Mouse (Mus musculus) cerebellum, adult 9-10 months (tissue): Measurements from ENCODE around the gene Psat1.
A peak's percentile ranks its signal among the peaks of the same experiment; 100 is the strongest.

Source experiments
- DNase-seq: peaks from one replicate; pipeline ENCODE4 v3.0.0; 2022

The Psat1 gene

GRCm38 (mm10) chr19:15924181-15924865, 22.8 kb downstream of the Psat1 start:
- DNase-seq = peak; percentile 36

DNA sequence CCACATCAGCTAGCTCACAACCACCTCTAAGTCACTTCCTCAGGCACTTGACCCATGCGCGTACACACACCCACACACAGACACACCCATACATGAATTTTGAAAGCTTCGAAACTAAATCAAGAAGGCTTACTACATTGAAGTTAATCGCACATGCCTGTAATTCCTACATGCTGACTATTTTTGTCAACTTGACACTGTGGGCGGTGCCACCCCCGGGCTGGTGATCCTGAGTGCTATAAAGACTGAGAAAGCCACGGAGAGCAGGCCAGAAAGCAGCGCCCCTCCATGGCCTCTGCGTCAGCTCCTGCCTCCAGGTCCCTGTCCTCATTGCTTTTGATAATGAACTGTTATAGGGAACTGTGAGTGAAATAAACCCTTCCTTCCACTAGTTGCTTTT, 23.7 kb downstream of the Psat1 start:
- no peak for DNase-seq

DNA sequence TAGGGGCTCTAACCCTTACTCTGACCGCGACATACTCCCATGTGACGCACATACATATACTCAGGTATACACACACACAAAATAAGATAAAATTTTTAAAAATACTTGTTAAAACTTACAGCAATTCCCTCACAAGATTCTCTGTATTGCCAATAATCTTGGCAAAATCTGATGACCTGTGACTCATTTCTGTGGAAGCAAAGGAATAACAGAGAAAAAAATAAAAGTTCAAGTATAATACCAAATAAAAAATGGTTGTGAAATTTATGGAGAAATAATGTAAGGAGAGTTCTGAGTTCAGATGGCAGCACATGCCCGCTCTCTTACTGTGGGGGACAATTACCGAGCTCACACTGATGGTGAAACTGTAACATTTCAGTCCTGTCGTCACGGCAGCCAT, 27.8 kb downstream of the Psat1 start:
- no peak for DNase-seq

GRCm38 (mm10) chr19:15918111-15918510, 29.0 kb downstream of the Psat1 start:
- DNase-seq = no peak

DNA sequence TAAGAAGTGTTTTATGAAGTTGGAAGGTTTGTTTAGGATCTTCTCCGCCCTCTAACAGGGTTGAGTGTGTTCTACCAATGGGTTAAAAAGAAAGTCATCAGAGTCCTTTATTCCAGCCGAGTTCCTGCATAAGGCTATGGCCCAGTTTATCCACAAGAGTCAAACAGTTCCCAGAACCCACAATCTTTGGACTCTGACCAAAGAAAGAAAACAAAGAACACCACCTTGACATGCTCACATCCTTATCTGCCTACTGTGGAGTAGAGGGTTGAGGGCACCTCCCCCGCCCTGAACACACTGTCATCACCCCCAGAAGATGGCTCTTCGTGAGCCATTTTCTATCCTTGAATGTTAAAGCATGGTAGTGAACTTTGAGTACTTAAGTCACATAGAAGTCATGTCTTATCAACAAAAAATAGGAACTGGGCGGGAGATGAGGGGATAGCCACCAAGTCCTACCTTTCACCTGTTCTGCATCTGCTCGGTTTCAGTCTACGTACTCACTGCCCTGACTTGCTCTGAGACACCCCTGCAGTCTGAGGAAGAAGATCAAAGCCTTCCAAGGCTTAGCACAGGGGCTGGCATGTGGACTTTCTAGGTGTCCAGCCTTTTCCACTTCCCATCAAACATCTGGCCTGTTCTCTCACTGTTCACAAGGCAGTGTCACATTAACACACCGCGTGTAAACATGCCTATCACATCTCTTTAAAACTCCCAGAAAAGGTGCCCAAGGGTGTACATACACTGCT, 33.7 kb downstream of the Psat1 start:
- DNase-seq = no peak

DNA sequence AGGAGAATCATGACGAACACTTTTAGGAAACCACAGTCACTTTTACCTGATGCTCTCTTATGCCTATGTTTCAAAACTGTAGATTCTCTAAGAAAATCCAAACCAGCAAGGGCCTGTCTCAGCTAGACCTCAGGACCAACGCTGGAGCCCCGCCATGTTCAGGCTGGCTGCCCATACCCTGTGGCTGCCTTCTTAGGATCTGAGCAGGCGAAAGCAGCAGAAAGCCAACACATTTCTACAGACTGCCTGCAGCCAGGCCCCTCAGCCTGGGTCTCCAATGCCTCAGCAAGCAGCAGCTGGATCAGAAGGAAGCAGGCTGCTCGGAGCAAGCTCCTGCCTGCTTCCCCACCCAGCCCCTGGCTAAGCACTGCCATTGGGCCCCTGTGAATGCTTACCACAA, 35.7 kb downstream of the Psat1 start:
- DNase-seq = no peak

GRCm38 (mm10) chr19:15910987-15911386, 36.1 kb downstream of the Psat1 start:
- DNase-seq = no peak

GRCm38 (mm10) chr19:15910488-15910887, 36.6 kb downstream of the Psat1 start:
- no peak for DNase-seq

DNA sequence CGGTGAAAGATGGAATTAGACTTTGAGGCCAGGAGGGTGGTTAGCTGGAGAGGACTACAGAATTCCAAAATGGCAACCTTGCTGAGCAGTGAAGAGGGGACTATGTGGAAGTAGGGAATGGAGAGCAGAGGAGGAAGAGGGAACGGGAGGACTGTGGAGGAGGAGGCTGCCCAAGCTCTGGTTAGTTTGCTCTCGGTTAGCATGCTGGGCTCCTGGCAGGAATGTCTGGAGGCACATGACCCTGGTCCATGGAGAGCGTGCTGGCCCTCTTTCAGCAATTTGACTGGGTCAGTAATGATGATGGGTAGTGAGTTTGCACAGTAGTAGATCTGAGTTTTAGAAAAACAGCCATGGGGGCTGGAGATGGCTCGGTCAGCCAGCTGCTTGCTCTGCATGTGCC, 39.1 kb downstream of the Psat1 start:
- DNase-seq = no peak

DNA sequence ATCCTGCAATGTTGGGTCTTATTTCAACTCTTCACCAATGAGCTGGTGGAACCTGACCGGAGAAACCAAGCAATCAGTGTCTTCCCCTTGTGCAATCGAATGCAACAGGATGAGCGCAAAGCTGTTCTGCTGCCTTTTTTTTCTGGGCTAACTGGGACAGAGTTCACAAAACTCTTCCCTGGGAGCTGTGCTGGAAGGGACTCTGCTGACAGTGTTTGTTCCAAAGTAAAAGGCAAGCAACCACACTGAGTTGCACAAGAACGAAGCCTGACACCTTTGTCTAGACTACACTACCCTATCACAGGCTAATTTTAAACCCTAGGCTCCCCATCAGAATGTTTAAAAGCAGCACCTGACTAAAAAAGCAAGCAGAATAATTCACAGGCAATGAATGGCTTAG, 42.4 kb downstream of the Psat1 start:
- DNase-seq = no peak

GRCm38 (mm10) chr19:15903508-15904480, 43.3 kb downstream of the Psat1 start:
- no peak for DNase-seq

GRCm38 (mm10) chr19:15895681-15896080, 51.5 kb downstream of the Psat1 start:
- no peak for DNase-seq

- no peak for DNase-seq
Observed at GRCm38 (mm10) chr19:15892146-15892545, 55.0 kb downstream of the Psat1 start.

GRCm38 (mm10) chr19:15888466-15888865, 58.7 kb downstream of the Psat1 start:
- DNase-seq = no peak

GRCm38 (mm10) chr19:15882705-15883426, 64.3 kb downstream of the Psat1 start:
- no peak for DNase-seq

DNA sequence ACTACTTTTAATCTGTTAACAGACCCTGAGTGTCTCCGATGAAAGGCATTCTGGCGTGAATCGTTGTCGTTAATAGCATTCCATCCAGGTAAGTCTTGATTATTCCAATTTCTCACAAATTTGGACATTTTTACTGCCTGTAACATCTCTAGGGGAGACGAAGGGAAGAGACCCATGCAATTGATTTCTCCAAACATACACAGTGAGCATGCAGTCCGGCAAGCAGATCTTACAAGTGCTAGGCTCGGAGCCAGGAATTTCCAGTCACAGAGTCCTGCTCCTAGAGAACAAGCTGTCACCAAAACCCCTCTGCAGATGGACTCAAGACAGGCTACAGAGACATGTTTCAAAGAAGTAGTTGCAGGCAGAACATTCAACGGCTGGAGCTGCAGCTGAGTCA, 66.4 kb downstream of the Psat1 start:
- no peak for DNase-seq

DNA sequence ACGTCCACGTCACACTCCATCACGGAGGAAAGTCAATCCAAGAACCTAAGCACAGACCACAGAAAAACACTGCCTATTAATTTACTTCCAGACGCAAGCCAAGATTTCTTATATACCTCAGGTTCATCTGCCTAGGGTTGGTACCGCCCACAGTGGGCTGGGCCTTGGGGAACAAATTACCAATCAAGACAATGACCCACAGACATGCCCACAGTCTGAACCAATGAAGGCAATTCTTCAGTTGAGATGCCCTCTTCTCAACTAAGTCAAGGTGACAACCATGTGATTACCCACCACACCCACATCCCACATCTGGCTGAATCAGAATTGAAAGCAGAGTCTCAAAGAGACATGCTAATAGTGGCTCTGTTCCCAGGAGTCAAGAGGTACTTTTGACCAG, 67.9 kb downstream of the Psat1 start:
- no peak for DNase-seq

DNA sequence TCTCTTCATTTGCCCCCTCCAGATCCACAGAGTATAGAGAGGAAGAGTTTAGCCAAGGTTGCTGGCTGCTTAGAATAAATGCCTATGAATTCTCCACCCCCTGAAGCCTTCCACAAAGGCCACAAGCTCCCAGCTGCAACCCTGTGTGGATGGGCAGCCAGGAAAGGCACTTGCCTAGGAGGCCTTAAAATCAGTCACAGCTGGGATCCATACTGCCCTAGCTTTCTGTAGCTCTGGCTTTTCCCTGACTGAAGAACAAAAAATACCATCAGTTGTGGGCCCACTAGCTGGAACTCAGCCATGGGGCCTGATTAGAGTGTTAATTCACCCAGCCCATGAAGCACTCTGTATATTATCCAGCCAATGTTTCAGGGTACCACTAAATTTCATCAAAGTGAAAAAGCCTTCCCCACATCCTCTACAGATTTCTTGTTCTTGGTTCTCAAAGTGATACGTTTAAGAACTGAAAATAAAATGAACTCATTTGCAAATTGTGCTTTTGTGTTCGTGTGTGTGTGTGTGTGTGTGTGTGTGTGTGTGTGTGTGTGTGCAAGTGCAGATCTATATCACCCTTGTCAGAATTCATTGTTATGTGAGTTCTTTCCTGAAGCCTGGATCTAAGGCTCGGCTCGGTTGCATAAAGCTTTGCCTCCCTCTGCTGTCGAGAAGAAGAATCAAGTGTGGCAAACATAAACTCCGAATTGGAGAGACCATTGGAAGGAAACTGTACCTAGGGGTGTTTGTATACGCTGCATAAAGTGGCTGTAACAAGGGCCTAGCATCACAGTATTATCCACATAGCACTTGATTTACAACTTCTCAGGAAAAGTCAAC, 78.1 kb downstream of the Psat1 start:
- DNase-seq = peak; percentile 11

GRCm38 (mm10) chr19:15866851-15867250, 80.3 kb downstream of the Psat1 start:
- DNase-seq = peak; percentile 6

DNA sequence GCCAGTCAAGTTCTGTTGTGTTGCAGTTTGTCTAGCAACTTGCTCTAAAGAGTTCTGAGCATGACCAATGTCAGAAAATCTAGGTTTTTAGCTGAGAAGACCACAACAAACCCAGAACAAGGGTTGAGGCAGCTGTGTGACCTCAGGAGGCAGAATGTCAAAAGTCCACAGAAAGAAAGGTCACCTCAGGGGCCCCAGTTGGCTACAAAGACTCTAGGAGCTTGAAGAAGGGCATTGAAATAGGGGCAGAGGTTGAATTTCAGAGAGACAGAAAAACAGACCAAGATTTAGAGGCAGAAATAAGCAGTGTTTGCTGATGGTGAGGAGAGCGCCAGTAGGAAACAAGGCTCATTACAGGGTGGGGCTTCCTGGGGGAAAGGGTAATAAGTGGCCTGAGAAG, 81.0 kb downstream of the Psat1 start:
- DNase-seq = no peak

DNA sequence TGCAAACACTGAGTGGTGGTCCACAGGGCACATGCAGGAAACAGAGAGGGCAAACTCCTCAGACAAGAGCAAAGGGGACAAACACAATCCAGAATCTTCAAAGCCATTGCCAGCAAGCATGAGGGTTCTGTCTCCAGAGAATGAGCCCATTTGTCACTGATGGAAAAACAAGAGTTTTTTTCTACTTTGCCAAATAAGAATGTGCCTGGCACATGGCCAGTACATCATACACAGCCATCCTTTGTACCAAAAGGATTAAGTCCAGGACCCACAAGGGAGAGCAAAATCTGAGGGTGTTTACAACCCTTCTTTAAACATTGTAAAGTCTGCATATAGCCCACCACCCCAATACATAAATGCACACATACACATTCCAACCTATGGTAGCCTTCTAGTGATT, 81.7 kb downstream of the Psat1 start:
- no peak for DNase-seq

GRCm38 (mm10) chr19:15864129-15864528, 83.0 kb downstream of the Psat1 start:
- no peak for DNase-seq
